Mouse (Mus musculus) kidney, adult 2 months (tissue): Measurements from ENCODE around the gene Bmpr1b. TPM values are rescaled to one million over a fixed set of nuclear protein-coding genes. Genes with fewer than 3 reads are reported as not detected.

Experiments used
- DNase-seq: peaks from one replicate; pipeline ENCODE4 v3.0.0; 2021
- H3K27ac ChIP-seq: fragments of 200-500 bp; 2 replicates; pipeline ENCODE4 v1.5.1; 2012; ENCODE audit warnings: low read depth, low read length, control low read depth, inconsistent platforms; ENCODE audit not compliant: insufficient read depth
- H3K27me3 ChIP-seq: fragments of 200-500 bp; replicated peaks from 2 replicates; pipeline ENCODE4 v1.6.1; 2012; ENCODE audit warnings: mild to moderate bottlenecking, moderate library complexity, low read length, inconsistent platforms; ENCODE audit not compliant: control insufficient read depth, insufficient read depth
- H3K36me3 ChIP-seq: fragments of 200-500 bp; 2 replicates; pipeline ENCODE4 v1.6.1; 2012; ENCODE audit warnings: mild to moderate bottlenecking, moderate library complexity, low read length, inconsistent platforms; ENCODE audit not compliant: control insufficient read depth, insufficient read depth
- H3K4me1 ChIP-seq: fragments of 200-500 bp; 2 replicates; pipeline ENCODE4 v1.6.1; 2011; ENCODE audit warnings: low read length; ENCODE audit not compliant: control insufficient read depth, insufficient read depth
- H3K4me3 ChIP-seq: fragments of 200-500 bp; 2 replicates; pipeline ENCODE4 v1.5.1; 2011; ENCODE audit warnings: mild to moderate bottlenecking, low read depth, low read length, control low read depth; ENCODE audit not compliant: insufficient read depth
- CTCF ChIP-seq: fragments of 200-500 bp; conservative IDR thresholded peaks from 2 replicates; pipeline ENCODE4 v1.5.1; 2011; ENCODE audit warnings: low read depth, mild to moderate bottlenecking, control low read depth, low read length, moderate library complexity, mixed read lengths; ENCODE audit not compliant: insufficient read depth, insufficient read length
- POLR2A ChIP-seq: fragments of 200-500 bp; IDR thresholded peaks from one replicate; pipeline ENCODE4 v1.6.1; 2011; ENCODE audit warnings: low read depth, low read length, control low read depth
- WGBS: fragments of 180-500 bp; shearing (Covaris S2); methylation state at CpG from one replicate; pipeline ENCODE4 v1.1.7; 2018; 5-methylcytosine and 5-hydroxymethylcytosine counted together
- polyA plus RNA-seq: library from polyadenylated mRNA; depleted of rRNA; stranded (reverse); fragments of >200 nt; gene quantifications from 2 replicates; pipeline ENCODE4 v1.2.3, GENCODE M21; 2012

The Bmpr1b gene
- polyA plus RNA-seq, 1 experiment, result 2.0 TPM

GRCm38 (mm10) chr3:142094049-142094448, 75.2 kb downstream of the Bmpr1b start:
- no peak for DNase-seq
- 87% methylated on average over 4 of the region's 4 CpGs for WGBS
- Histone ChIP-seq H3K36me3 (no peaks in the 10 kb centered on the region), H3K4me3 (no peak overlapping the region), H3K4me1 (no peaks in the 10 kb centered on the region), H3K27me3 (no peaks in the 10 kb centered on the region), H3K27ac (no peak overlapping the region)
- TF ChIP-seq CTCF (no peak), POLR2A (no peak)

DNA sequence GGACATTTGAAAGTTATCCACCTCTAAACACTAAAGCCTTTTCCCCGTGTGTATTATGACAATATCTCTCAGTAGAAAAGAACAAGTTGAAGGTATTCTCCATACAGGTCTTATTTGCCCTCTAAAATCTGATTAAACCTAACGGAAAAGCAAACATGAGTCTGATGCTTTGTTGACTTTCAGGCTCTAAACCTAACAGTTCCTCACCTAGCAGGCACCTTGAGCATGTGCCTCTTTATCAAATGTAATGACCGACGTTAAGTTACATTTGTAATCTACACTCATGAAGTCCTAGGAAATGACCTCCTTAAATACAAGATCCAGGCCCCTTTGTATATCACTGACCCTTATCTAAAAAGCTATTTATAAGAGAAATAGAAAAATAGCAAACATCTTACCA, 79.5 kb downstream of the Bmpr1b start:
- no peak overlapping the region for H3K27ac ChIP-seq
- TF ChIP-seq POLR2A (no peak), CTCF (no peak)
- H3K4me1 ChIP-seq, result no peaks in the 10 kb centered on the region
- H3K27me3 ChIP-seq, result no peaks in the 10 kb centered on the region
- DNase-seq, result no peak
- no peak overlapping the region for H3K4me3 ChIP-seq
- 85% methylated on average over 4 of the region's 4 CpGs for WGBS
- no peaks in the 10 kb centered on the region for H3K36me3 ChIP-seq

GRCm38 (mm10) chr3:142085938-142086337, 83.3 kb downstream of the Bmpr1b start:
- Histone ChIP-seq H3K4me3 (no peak overlapping the region), H3K27ac (no peak overlapping the region), H3K27me3 (no peaks in the 10 kb centered on the region), H3K4me1 (no peaks in the 10 kb centered on the region), H3K36me3 (no peaks in the 10 kb centered on the region)
- DNase-seq, result no peak
- WGBS, result 74% methylated on average over 3 of the region's 3 CpGs
- TF ChIP-seq POLR2A, result no peak

- Histone ChIP-seq H3K27me3 (no peaks in the 10 kb centered on the region), H3K27ac (no peak overlapping the region), H3K4me1 (no peaks in the 10 kb centered on the region), H3K4me3 (no peak overlapping the region), H3K36me3 (no peaks in the 10 kb centered on the region)
- WGBS, result 20% methylated on average over 1 of the region's 1 CpGs
- no peak for DNase-seq
- TF ChIP-seq CTCF, result no peak
- TF ChIP-seq POLR2A, result no peak
These were observed 85.1 kb downstream of the Bmpr1b start for GRCm38 (mm10) chr3:142084091-142084490.

GRCm38 (mm10) chr3:142077723-142078302, 91.4 kb downstream of the Bmpr1b start:
- no peak overlapping the region for H3K27ac ChIP-seq
- H3K27me3 ChIP-seq, result no peaks in the 10 kb centered on the region
- no peak for DNase-seq
- no peak for TF ChIP-seq POLR2A
- no peak for TF ChIP-seq CTCF
- H3K4me1 ChIP-seq, result no peaks in the 10 kb centered on the region
- WGBS, result 62% methylated on average over 3 of the region's 3 CpGs
- H3K4me3 ChIP-seq, result no peak overlapping the region
- H3K36me3 ChIP-seq, result no peaks in the 10 kb centered on the region

DNA sequence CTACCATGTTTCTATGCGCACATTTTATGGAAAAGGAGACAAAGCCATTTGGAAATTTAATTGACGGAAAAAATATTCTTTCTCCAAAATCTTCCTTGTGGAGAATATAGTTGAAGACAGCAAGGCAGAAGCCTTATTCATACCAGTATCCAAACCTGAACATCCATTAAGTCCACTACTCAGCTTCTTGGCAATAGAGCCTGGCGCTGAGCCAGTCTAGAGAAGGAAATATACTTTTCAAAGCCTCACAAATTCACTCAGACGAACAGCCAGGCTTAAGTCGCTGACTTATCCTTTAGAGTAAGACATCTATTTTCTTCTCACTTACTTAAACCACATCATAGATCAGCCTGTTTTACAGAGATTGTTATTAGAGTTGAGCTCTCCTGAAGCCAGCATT, 97.6 kb downstream of the Bmpr1b start:
- TF ChIP-seq CTCF (no peak), POLR2A (no peak)
- no peak for DNase-seq
- no peaks in the 10 kb centered on the region for H3K27me3 ChIP-seq
- H3K4me3 ChIP-seq, result no peak overlapping the region
- no peak overlapping the region for H3K27ac ChIP-seq
- H3K4me1 ChIP-seq, result no peaks in the 10 kb centered on the region
- 79% methylated on average over 5 of the region's 5 CpGs for WGBS
- no peaks in the 10 kb centered on the region for H3K36me3 ChIP-seq

DNA sequence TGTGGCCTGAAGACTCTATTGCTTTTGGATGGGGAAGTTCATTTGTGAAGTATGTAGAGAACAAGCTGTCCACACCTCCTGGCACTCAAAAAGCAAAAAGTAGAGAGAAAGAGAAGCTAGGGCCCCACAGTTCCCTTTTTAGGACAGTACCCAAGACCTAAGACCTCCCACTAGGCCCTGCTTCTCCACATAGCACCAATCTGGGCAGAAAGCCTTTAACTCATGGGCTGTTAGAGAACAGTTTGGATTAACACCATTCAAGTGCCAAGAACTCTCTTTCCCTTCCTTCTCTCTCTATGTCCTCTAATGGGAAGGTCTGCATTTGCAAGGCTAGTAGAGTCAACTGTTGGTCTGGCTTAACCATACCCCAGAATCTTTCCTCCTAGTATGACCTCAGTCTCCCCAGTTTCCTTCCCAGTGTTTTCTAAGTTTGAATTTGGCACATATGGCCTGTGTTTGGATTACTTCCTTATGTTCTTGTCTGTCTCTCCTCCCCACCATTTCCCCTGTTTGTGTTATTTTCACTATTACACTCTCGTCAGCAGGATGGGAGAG, 102.4 kb downstream of the Bmpr1b start:
- TF ChIP-seq POLR2A (no peak), CTCF (no peak)
- no peak for DNase-seq
- WGBS, result 83% methylated on average over 1 of the region's 1 CpGs

More for the DNA sequence above, 102.4 kb downstream of the Bmpr1b start:
- H3K36me3 ChIP-seq, result no peaks in the 10 kb centered on the region
- peaks cover 3% of the 10 kb centered on the region; the same call in 1 of the 2 replicates for H3K4me1 ChIP-seq
- H3K4me3 ChIP-seq, result no peak overlapping the region
- no peak overlapping the region for H3K27ac ChIP-seq
- no peaks in the 10 kb centered on the region for H3K27me3 ChIP-seq
